Mouse (Mus musculus) liver, adult 2 months (tissue): Measurements from ENCODE around the gene Pla2g16.

Experiments
- CTCF ChIP-seq: fragments of 200-500 bp; IDR thresholded peaks from 2 replicates; pipeline ENCODE4 v1.5.1; 2011; ENCODE audit warnings: low read depth, low read length, control low read depth
- POLR2A ChIP-seq: fragments of 200-500 bp; IDR thresholded peaks from 2 replicates; pipeline ENCODE4 v1.6.1; 2011; ENCODE audit warnings: low read length, control low read depth; ENCODE audit not compliant: insufficient read depth; ENCODE audit errors: extremely low read depth

DNA sequence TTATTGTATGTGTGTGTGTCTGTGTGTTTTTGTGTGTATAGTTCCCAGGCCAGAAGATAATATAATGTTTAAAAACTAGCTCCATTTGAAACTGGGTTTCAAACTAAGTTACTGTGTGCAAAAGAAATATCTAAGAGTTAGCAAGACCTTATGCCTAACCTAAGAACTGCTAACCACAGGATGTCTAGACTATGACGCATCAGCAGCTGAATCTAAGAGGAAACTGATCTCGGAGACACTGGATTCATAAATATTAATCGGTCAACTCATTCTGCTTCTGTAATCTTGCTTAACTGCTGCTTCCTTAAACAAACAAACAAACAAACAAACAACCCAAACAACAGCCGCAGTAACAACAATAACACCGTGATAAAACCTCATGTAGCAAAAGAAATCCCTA is 12.4 kb downstream of the Pla2g16 start:
- no peak for TF ChIP-seq CTCF
- TF ChIP-seq POLR2A = no peak
